Mouse (Mus musculus) ES-E14 (cell line): Measurements from ENCODE around the gene Ptk7.

Source experiments
- HCFC1 ChIP-seq: IDR thresholded peaks from 2 replicates; pipeline ENCODE4 v1.6.1; 2012; ENCODE audit warnings: low read length, inconsistent platforms, borderline replicate concordance; ENCODE audit not compliant: insufficient read depth
- MAFK ChIP-seq: IDR thresholded peaks from 2 replicates; pipeline ENCODE4 v1.6.1; 2014; ENCODE audit warnings: mild to moderate bottlenecking, low read depth, low read length, inconsistent platforms; ENCODE audit not compliant: insufficient read depth

- TF ChIP-seq MAFK (no peak), HCFC1 (no peak)
Measured at GRCm38 (mm10) chr17:46520385-46520979, 108.8 kb downstream of the Ptk7 start.
